Mouse (Mus musculus) inflammation-experienced regulatory T-cells, adult 6 months (primary cell): Measurements from ENCODE around the gene Galp. TPM values are rescaled to one million over a fixed set of nuclear protein-coding genes. Genes with fewer than 3 reads are reported as not detected.
"Not testable (repeated sequence)": the region's sequence is repeated elsewhere in the genome, so short reads cannot be mapped to it uniquely, and the experiment has no call there.

ENCODE experiments used
- ATAC-seq: one replicate; pipeline ENCODE4 v1.8.0; 2017
- polyA plus RNA-seq, 3 experiments: library from polyadenylated mRNA; unstranded; fragments of 100-300 nt; shearing (Covaris generic); gene quantifications; one replicate each; pipeline ENCODE4 v1.2.1; 2017

Gene Galp
- polyA plus RNA-seq, 3 experiments from 2014 or later: not detected

- no peak for ATAC-seq
These were observed 61.6 kb downstream of the Galp start for GRCm38 (mm10) chr7:6258232-6259220.

- not testable (repeated sequence) for ATAC-seq
These were observed 63.1 kb downstream of the Galp start for GRCm38 (mm10) chr7:6260004-6260403.

- ATAC-seq: no peak
These were observed 65.2 kb downstream of the Galp start for GRCm38 (mm10) chr7:6262120-6262519.

DNA sequence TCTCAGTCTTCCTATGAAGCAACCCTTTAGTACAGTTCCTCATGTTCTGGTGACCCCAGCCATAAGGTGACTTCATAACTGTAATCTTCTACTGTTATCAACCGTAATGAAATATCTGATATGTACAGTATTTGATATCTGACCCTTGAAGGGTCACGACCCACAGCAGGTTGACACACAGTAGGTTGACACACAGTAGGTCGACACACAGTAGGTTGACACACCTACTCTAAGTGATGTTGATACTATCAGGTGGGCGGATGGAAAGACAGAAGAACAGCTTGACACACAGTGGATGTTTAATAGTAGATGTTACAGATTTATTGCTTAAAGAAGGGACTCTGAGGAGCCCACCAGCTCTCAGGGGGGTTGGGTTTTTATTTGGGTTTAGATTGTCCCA lies 66.1 kb downstream of the Galp start:
- no peak for ATAC-seq

- peak; percentile 64 for ATAC-seq
These were observed 68.8 kb downstream of the Galp start for GRCm38 (mm10) chr7:6265695-6266094.

Other genes with a start within 250 kb of the Galp start
- gene Vmn1r65, start 186.1 kb upstream of the Galp start, polyA plus RNA-seq: not detected
- gene Nlrp4c, start 151.9 kb upstream of the Galp start, polyA plus RNA-seq: not detected
- 1 to 10 TPM; 4.2 to 5.8 (median 4.3) TPM for gene Zfp787, start 41.1 kb upstream of the Galp start, polyA plus RNA-seq
- 1 to 10 TPM; 6.3 to 7.5 (median 6.4) TPM for gene Zfp444, start 24.9 kb upstream of the Galp start, polyA plus RNA-seq
- gene Zscan5b, start 25.2 kb downstream of the Galp start, polyA plus RNA-seq: under 1 TPM in 1 of 3 experiments, not detected in 2; 0.85 TPM
- gene Epp13, start 55.6 kb downstream of the Galp start, polyA plus RNA-seq: not detected
- 1 to 10 TPM; 3.3 to 7.6 (median 4.7) TPM for gene Zfp667, start 89.5 kb downstream of the Galp start, polyA plus RNA-seq
- gene Zfp583, start 134.2 kb downstream of the Galp start, polyA plus RNA-seq: under 1 TPM; 0.39 to 0.92 (median 0.44) TPM
- under 1 TPM in 2 of 3 experiments, not detected in 1; 0.62 to 0.90 TPM for gene Gm3854, start 146.7 kb downstream of the Galp start, polyA plus RNA-seq
- 1 to 10 TPM; 2.6 to 3.8 (median 3.4) TPM for gene Zfp78, start 166.2 kb downstream of the Galp start, polyA plus RNA-seq
- gene Zfp28, start 186.2 kb downstream of the Galp start, polyA plus RNA-seq: 1 to 10 TPM; 3.6 to 5.1 (median 3.8) TPM
- not detected for gene Smim17, start 201.6 kb downstream of the Galp start, polyA plus RNA-seq
- gene Gm20715, start 213.2 kb downstream of the Galp start, polyA plus RNA-seq: not detected
- not detected for gene Olfr1344, start 241.6 kb downstream of the Galp start, polyA plus RNA-seq